Mouse (Mus musculus): ENCODE data around the gene Ppp1r10.

Gene Ppp1r10

DNA sequence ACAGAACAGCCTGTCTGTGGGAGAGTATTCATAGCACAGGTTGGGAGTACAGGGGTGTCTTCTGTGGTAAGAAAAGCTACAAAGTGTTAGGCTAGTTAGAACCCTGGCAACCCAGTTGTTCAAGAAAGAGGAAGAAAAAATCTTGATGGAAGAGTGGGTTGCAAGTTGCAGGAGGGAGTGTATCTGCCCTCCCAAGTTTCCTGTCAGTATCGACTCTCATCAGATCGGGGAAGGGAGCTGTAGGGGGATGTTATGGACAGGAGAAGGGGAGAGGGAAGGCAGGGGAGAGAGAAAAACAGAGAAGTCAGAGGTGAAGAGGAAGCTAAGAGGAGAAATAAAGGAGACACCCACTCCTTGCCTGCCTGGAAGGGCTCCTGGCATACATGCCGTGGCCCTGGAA is 15.6 kb upstream of the Ppp1r10 start:
- DNase-seq (ENCODE audit: extremely low spot score, low spot score), result no peak

GRCm38 (mm10) chr17:35903343-35903991 is 12.8 kb upstream of the Ppp1r10 start:
- DNase-seq (ENCODE audit: extremely low spot score, low spot score), result no peak

DNA sequence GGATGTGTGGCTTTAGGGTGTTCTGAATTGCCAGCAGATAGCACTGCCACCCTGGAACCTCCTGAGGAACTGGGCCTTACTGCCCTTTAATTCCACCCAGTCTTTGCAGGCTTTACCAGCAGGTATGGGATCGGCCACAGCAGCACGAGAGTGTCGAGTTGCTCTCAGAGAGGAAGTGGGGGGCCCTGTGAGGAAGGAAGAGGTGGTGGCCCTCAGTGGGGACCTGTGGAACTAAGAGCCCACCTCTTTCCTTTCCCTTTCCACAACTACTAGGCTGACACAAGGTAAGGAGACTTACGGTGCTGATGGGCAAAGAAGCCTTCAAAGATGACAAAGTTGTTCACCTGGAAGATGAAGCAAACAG is 12.3 kb upstream of the Ppp1r10 start:
- no peak for DNase-seq (ENCODE audit: extremely low spot score, low spot score)

- no peak for DNase-seq (ENCODE audit: extremely low spot score, low spot score)
Observed at GRCm38 (mm10) chr17:35905587-35905986, 10.6 kb upstream of the Ppp1r10 start.

DNA sequence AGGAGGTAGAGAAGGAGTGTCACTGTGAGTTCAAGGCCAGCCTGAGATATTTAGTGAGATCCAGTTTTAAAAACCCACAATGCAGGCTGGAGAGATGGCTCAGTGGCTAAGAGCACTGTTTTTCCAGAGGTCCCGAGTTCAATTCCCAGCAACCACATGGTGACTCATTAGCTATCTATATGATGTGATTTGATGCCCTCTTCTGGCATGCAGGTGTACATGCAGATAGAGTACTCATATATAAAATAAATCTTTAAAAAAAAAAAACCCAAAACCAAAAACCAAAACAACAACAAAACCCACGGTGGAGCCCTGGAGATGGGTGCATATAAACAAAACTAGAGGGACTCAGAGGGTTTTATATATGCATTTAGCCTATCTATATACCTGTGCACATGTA is 8.6 kb upstream of the Ppp1r10 start:
- no peak for DNase-seq (ENCODE audit: extremely low spot score, low spot score)

GRCm38 (mm10) chr17:35909186-35909918 is 6.9 kb upstream of the Ppp1r10 start:
- DNase-seq (ENCODE audit: extremely low spot score, low spot score), result no peak

GRCm38 (mm10) chr17:35909919-35910369 is 6.3 kb upstream of the Ppp1r10 start, which contains the start of gene Atat1:
Gene Atat1, minus strand, starts transcription at chr17:35910075.
- peak; percentile 97 for DNase-seq (ENCODE audit: extremely low spot score, low spot score)

DNA sequence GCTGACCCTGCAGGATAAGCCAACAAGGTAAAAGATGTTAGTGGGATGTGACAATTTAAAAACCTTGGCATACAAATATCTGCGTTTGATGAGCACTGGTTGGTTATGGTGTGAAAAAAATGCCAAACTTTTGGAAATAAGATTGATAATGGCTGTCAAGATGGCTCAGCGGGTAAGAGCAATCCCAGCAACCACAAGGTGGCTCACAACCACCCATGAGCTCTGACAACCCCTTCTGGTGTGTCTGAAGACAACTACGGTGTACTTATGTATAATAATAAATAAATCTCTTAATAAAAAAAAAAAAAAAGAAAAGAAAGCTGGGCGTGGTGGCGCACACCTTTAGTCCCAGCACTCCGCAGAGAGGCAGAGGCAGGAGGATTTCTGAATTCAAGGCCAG is 1.3 kb upstream of the Ppp1r10 start:
- no peak for DNase-seq (ENCODE audit: extremely low spot score, low spot score)

DNA sequence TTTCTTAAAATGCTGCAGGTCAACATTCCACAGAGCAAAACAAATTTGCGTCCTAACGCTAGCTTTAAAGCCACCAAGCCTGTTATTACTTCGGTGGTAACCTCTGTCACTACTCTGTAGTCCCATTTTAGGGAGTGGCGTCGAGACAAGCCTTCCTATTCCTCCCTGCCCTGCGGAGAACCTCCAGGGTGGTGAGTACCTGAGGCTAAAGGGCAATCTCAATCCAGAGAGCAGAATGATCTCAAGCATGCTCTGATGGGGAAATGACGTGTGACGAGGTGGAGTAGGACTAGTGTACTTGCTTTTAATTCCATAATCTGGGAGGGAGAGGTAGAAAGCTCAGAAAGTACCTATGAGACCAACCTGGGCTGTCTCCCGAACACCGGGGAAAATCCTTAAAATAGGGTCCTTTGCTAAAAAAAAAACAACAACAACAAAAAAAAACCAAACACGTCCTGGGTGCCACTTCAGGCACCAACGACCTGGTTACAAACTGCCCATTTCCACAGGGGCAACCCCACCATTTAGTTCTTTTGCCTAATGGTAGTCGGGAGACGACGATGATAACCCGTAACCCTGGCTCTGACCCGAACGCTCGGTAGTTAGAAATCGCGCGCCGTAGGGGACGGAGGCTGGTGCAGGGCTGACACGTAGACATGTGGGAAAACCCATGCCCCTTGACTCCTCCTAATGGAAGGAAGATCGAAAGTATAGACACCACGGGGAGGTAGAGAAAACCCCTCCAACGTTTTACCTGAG is 517 bp upstream of the Ppp1r10 start:
- DNase-seq (ENCODE audit: extremely low spot score, low spot score), result no peak

DNA sequence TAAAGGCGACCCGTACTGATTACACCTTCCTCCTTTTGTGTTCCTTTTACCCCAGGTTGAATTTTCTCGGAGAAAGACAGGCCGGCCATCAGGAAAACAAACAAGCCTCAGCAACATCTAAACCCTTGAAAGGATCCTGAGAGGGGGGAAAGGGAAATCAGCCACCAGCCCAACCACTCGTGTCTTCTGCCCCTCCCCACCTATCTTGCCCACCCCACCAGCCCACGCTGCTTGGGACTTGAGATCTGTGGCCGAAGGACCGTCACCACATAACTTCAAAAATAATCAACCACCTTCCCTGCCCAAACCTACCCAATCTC is 869 bp downstream of the Ppp1r10 start:
- DNase-seq (ENCODE audit: extremely low spot score, low spot score), result peak; percentile 52

DNA sequence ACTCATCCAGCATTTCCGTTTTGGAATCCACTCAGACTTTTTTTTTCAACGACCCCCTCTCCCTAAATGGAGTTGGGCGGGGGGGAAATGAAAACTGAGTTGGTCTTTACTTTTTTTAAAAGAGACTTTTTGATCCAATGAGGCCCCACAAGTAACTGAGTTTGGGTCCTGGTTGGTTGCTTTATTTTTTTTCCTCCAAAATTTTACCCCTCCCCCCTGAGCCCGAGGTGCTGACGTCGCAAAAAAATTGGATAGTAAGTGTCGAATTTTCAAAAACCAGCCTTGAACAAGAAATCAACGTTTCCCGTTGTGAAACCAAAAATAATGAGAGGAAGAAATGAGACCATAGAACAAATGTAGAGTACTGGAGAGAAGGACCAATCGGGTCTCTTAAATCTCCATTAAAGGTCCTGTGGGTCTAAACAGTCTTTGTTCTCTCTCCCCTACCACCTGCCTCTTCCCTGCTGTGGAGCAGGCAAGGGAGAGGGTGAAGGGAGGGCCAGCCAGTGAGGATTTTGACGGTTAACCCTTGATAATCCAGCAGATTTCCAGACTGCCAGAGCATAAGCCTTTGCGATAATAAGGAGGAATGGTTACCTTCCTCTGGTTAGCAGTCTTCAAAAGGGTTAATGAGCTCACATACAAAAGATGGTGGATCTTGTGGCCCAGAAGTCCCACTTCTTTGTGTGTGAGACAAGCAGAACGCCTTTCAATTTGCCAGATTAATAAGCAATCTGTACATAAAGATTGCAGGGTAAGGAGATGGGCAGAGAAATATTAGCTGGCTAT is 1.4 kb downstream of the Ppp1r10 start:
- DNase-seq (ENCODE audit: extremely low spot score, low spot score), result peak; percentile 63

DNA sequence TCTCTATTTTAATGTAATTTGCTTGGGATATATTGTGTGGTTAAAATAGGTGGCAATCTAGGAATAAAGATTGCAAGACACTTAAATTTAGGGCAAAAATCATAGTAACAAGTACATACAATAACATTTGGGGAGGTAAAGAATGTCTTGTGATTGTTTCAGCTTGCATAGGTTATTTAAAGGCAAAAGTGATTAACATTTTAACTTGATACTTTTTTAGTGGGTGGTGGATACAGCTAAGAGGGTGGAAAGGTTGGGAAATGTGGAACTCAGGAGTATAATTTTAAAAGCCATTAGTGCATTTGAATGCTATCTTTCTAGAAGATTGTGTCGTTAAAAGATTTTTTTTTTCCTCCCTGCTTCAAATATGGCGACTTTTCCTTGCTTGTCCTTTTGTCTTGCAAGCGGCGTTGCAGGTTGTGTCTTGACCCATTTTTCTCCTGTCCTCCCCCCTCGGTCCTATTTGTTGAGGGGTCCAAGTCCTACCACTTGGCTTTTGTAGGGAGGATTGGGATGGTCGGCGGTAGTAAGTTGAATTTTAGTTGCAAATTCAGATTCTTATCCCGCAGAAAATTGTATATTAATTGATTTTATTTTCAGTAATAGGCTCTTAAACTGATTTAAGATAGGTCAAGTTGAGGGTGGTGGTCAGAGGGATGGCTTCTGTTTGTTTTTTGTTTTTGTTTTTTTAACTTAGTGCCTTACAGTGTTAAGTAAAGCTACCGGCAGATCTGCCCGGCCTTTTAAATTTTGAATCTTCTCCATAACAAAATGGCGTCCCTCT is 2.2 kb downstream of the Ppp1r10 start:
- DNase-seq (ENCODE audit: extremely low spot score, low spot score), result peak; percentile 63

GRCm38 (mm10) chr17:35919060-35919715 is 3.0 kb downstream of the Ppp1r10 start:
- peak; percentile 87 for DNase-seq (ENCODE audit: extremely low spot score, low spot score)

GRCm38 (mm10) chr17:35919864-35920301 is 3.6 kb downstream of the Ppp1r10 start:
- DNase-seq (ENCODE audit: extremely low spot score, low spot score), result no peak

GRCm38 (mm10) chr17:35920384-35920783 is 4.2 kb downstream of the Ppp1r10 start:
- DNase-seq (ENCODE audit: extremely low spot score, low spot score), result no peak

DNA sequence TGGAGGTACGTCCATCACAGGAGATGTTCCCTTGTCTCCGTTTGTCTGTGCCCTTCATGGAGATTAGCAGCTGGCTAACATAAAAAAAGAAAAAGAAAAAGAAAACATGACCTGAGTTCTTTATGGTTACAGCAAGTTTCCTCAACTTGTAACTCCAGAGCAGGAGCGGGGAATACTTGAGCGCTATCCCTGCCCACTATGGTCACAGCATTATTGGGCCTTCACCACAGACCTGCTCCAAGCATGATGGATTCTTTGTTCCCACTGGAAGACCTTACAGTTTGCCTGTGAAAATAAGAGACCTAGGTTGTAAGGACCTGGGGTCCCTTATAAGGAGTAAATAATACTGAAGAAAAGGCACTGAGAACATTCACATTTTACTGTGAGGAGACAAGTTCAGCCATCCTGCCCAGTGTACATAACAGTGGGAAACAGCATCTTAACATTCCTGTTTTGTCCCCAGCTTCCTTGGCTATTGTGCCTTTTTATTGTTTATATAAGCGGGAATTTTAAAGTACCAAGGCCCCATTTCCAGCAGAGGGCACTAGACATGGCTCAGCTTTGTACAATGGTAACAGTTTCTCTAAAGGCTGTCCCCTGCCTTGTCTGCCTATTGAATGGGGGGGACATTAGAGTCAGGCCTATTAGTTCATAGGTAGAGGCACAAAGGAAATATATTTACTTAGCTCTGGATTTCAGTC is 4.8 kb downstream of the Ppp1r10 start:
- no peak for DNase-seq (ENCODE audit: extremely low spot score, low spot score)

DNA sequence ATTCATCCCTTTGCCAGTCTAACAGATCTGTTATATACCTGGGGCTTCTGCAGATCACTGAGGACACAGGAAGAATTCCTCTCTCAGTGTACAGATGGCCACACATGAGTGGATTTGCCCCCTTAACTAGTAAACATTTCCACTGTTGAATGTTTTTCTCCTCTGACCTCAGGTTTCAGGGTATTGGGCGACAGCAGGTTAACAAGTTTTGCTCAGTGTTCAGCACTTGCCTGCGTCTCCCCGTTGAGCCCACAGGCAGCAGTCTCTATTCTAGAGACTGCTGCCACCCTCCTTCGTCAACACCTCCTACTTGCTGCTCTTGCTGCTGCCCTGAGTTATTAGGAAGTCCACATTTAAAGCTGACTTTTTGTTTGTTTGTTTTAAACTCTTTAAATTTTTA is 5.5 kb downstream of the Ppp1r10 start:
- no peak for DNase-seq (ENCODE audit: extremely low spot score, low spot score)

- no peak for DNase-seq (ENCODE audit: extremely low spot score, low spot score)
Observed at GRCm38 (mm10) chr17:35922566-35922965, 6.3 kb downstream of the Ppp1r10 start.

GRCm38 (mm10) chr17:35923281-35923680 is 7.0 kb downstream of the Ppp1r10 start:
- DNase-seq (ENCODE audit: extremely low spot score, low spot score), result no peak

DNA sequence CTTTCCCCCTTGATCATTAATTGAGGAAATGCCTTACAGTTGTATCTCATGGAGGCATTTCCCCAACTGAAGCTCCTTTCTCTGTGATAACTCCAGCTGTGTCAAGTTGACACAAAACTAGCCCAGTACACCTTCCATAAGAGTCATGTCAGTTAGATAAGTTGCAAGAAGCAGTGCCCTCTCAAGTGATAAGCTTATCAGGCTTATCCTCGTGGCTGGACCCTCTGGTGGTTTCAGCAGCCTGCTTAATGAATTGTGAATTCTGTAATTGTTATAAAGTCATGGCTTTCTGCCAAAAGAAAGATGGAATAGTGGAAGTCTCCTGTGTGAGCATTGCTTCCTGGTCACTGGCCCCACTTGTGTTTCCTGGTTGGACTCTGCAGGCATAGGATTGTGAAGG is 11.2 kb downstream of the Ppp1r10 start:
- DNase-seq (ENCODE audit: extremely low spot score, low spot score), result no peak

All from neural tube, embryonic 10.5 days (tissue).